Mouse (Mus musculus) urinary bladder, postnatal 10 days (tissue): ENCODE measurements around the gene Hoxd11.
A peak's percentile ranks its signal among the peaks of the same experiment; 100 is the strongest.

Experiments
- DNase-seq: peaks from one replicate; pipeline ENCODE4 v3.0.0; 2022; ENCODE audit warnings: low spot score

Hoxd11 gene

GRCm38 (mm10) chr2:74695813-74696430, 16.6 kb downstream of the Hoxd11 start:
- DNase-seq, result no peak

- DNase-seq, result no peak
These were observed 17.3 kb downstream of the Hoxd11 start for GRCm38 (mm10) chr2:74696442-74697335.

GRCm38 (mm10) chr2:74697567-74698121, 18.3 kb downstream of the Hoxd11 start, which contains the start of gene Hoxd9:
Gene Hoxd9 (plus strand): TSS chr2:74697727.
- DNase-seq, result no peak

GRCm38 (mm10) chr2:74698201-74699052, 19.1 kb downstream of the Hoxd11 start:
- DNase-seq, result no peak

- DNase-seq, result no peak
These were observed 19.7 kb downstream of the Hoxd11 start for GRCm38 (mm10) chr2:74699053-74699430.

- no peak for DNase-seq
These were observed 20.5 kb downstream of the Hoxd11 start for GRCm38 (mm10) chr2:74699664-74700545.

GRCm38 (mm10) chr2:74700546-74701112, 21.3 kb downstream of the Hoxd11 start:
- no peak for DNase-seq

- DNase-seq, result no peak
These were observed 22.8 kb downstream of the Hoxd11 start for GRCm38 (mm10) chr2:74701949-74702819.

GRCm38 (mm10) chr2:74702820-74703219, 23.5 kb downstream of the Hoxd11 start:
- DNase-seq, result no peak

GRCm38 (mm10) chr2:74703317-74703716, 24.0 kb downstream of the Hoxd11 start:
- no peak for DNase-seq

- no peak for DNase-seq
These were observed 24.5 kb downstream of the Hoxd11 start for GRCm38 (mm10) chr2:74703720-74704392.

GRCm38 (mm10) chr2:74704393-74704998, 25.1 kb downstream of the Hoxd11 start, which contains the start of gene Hoxd8:
Gene Hoxd8 (plus strand): TSS chr2:74704615.
- peak; percentile 54 for DNase-seq

GRCm38 (mm10) chr2:74704999-74705466, 25.7 kb downstream of the Hoxd11 start:
- DNase-seq, result no peak

- DNase-seq, result no peak
These were observed 26.2 kb downstream of the Hoxd11 start for GRCm38 (mm10) chr2:74705467-74706089.

GRCm38 (mm10) chr2:74706393-74706960, 27.1 kb downstream of the Hoxd11 start:
- DNase-seq, result no peak

GRCm38 (mm10) chr2:74707599-74707998, 28.2 kb downstream of the Hoxd11 start:
- DNase-seq, result no peak

GRCm38 (mm10) chr2:74708676-74709075, 29.3 kb downstream of the Hoxd11 start:
- no peak for DNase-seq
